Mouse (Mus musculus) intestine, postnatal 0 days (tissue): ENCODE results near the gene Sart1. TPM values are rescaled to one million over a fixed set of nuclear protein-coding genes. Genes with fewer than 3 reads are reported as not detected.
A peak's percentile ranks its signal among the peaks of the same experiment; 100 is the strongest.

Experiments used
- ATAC-seq: fragments of 200-750 bp; cut with Nextera tagmentation; 2 replicates; pipeline ENCODE4 v1.8.0; 2017; ENCODE audit warnings: mild to moderate bottlenecking, moderate TSS enrichment, moderate library complexity
- H3K27ac ChIP-seq: fragments of 300-500 bp; sonication (generic); 2 replicates; pipeline ENCODE4 v1.5.1; 2014; ENCODE audit warnings: mild to moderate bottlenecking, low read depth, low read length, moderate library complexity
- H3K27me3 ChIP-seq: fragments of 300-500 bp; sonication (generic); replicated peaks from 2 replicates; pipeline ENCODE4 v1.6.1; 2014; ENCODE audit warnings: low read length, mixed read lengths; ENCODE audit not compliant: control insufficient read depth, insufficient read depth
- H3K36me3 ChIP-seq: fragments of 300-500 bp; sonication (generic); 2 replicates; pipeline ENCODE4 v1.6.1; 2014; ENCODE audit warnings: mild to moderate bottlenecking, moderate library complexity; ENCODE audit not compliant: control insufficient read depth, insufficient read depth
- H3K4me1 ChIP-seq: fragments of 300-500 bp; sonication (generic); replicated peaks from 2 replicates; pipeline ENCODE4 v1.6.1; 2014; ENCODE audit warnings: antibody characterized with exemption, low read length, mixed read lengths; ENCODE audit not compliant: control insufficient read depth, insufficient read depth
- H3K4me2 ChIP-seq: fragments of 300-500 bp; sonication (generic); replicated peaks from 2 replicates; pipeline ENCODE4 v1.6.1; 2014; ENCODE audit warnings: low read depth, mild to moderate bottlenecking, moderate library complexity
- H3K4me3 ChIP-seq: fragments of 300-500 bp; sonication (generic); 2 replicates; pipeline ENCODE4 v1.5.1; 2014; ENCODE audit warnings: low read depth, low read length
- H3K9ac ChIP-seq: fragments of 300-500 bp; sonication (generic); 2 replicates; pipeline ENCODE4 v1.6.1; 2014; ENCODE audit warnings: mild to moderate bottlenecking, low read depth, low read length
- H3K9me3 ChIP-seq: fragments of 300-500 bp; sonication (generic); 2 replicates; pipeline ENCODE4 v1.6.1; 2016; ENCODE audit warnings: mixed run types; ENCODE audit not compliant: control insufficient read depth
- CTCF ChIP-seq: sonication (generic); IDR thresholded peaks from 2 replicates; pipeline ENCODE4 v1.5.1; 2016; ENCODE audit warnings: low read depth, mild to moderate bottlenecking, control low read depth, antibody characterized with exemption, moderate library complexity
- WGBS: fragments of 180-500 bp; shearing (Covaris S2); extraction: QIAGEN DNeasy Blood & Tissue Kit; methylation state at CpG from one replicate; pipeline ENCODE4 v1.1.7; 2014; 5-methylcytosine and 5-hydroxymethylcytosine counted together
- polyA plus RNA-seq: library from polyadenylated mRNA; unstranded; fragments of >200 nt; fragmentation: Nextera tagmentation; extraction: Ambion mirVana; gene quantifications from 2 replicates; pipeline ENCODE4 v1.2.1, GENCODE M21; 2015

Sart1 gene
- polyA plus RNA-seq, result 53.7 and 63.0 TPM in 2 replicates

- WGBS, result 1% methylated on average over 43 of the region's 43 CpGs
- ATAC-seq, result peak; percentile 91
- TF ChIP-seq CTCF, result no peak
Observed at GRCm38 (mm10) chr19:5388588-5389242, at the start of gene Sart1. Gene Sart1, minus strand, starts transcription at chr19:5388703.

GRCm38 (mm10) chr19:5433951-5434350 lies 45.4 kb upstream of the Sart1 start:
- H3K4me2 ChIP-seq, result peak overlapping the region; percentile 75; the same call in 1 of the 2 replicates
- no peak overlapping the region for H3K4me3 ChIP-seq
- no peak for ATAC-seq
- no peaks in the 10 kb centered on the region for H3K27me3 ChIP-seq
- no peak overlapping the region for H3K27ac ChIP-seq
- WGBS, result 62% methylated on average over 7 of the region's 7 CpGs
- no peaks in the 10 kb centered on the region for H3K36me3 ChIP-seq
- H3K9me3 ChIP-seq, result no peaks in the 10 kb centered on the region
- H3K9ac ChIP-seq, result no peak overlapping the region
- TF ChIP-seq CTCF, result no peak
- 0 out of 2 replicates have a peak, but pooled peaks cover 5% of the 10 kb centered on the region for H3K4me1 ChIP-seq

More at GRCm38 (mm10) chr19:5388588-5389242, at the start of gene Sart1:
- peaks cover 8% of the 10 kb centered on the region for H3K4me1 ChIP-seq
- H3K9me3 ChIP-seq, result no peaks in the 10 kb centered on the region
- H3K4me2 ChIP-seq, result peak within 1 kb of the TSS; percentile 64
- peaks cover 21% of the 10 kb centered on the region for H3K36me3 ChIP-seq
- H3K4me3 ChIP-seq, result peak within 1 kb of the TSS; percentile 93
- H3K27ac ChIP-seq, result peak within 1 kb of the TSS; percentile 88
- H3K27me3 ChIP-seq, result no peaks in the 10 kb centered on the region
- H3K9ac ChIP-seq, result peak within 1 kb of the TSS; percentile 95

DNA sequence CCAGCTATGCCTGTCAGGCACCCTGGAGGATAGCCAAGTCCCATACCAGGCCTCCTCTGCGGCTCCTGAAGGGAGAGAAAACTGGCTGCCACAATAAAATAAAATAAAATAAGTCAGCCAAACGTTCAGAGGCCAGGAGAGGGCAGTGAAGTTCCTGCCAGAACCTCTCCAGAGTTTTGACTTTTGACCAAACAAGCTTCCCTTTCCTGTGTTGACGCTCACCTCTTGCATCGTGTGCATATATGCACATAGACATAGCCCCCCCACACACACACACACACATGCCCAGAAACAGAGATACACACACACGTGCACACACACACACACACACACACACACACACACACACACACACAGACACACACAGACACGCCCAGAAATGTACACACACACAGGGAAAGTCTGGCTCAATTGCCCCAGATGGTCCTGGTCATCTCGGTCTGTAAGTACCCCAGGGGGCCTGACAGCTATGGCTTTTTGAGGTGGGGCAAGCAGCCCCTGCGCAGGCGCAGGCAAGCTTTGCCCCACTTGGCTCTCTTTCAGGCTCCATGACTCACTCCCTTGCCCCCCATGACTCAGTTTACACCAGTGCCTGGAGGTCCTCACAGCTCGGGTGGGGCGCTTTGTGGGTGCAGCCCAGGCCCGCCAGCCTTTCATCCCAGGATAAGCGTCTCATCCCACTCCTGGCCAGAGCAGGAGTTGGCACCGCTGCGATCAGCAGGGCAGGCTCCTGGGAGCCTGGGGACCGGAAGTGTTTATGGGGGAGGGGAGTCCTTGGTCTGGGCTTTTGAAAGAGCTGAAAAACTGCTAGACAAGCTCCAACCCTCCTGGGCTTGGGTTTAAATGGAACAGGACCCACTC lies 44.7 kb upstream of the Sart1 start:
- Histone ChIP-seq H3K4me2 (peak overlapping the region; percentile 75), H3K27ac (peak overlapping the region; percentile 31; the same call in 1 of the 2 replicates), H3K4me3 (peak overlapping the region; percentile 33), H3K4me1 (0 out of 2 replicates have a peak, but pooled peaks cover 5% of the 10 kb centered on the region), H3K9ac (no peak overlapping the region), H3K9me3 (no peaks in the 10 kb centered on the region), H3K36me3 (no peaks in the 10 kb centered on the region), H3K27me3 (no peaks in the 10 kb centered on the region)
- TF ChIP-seq CTCF, result peak; percentile 72
- peak; percentile 56 for ATAC-seq
- WGBS, result 4% methylated on average over 16 of the region's 16 CpGs

DNA sequence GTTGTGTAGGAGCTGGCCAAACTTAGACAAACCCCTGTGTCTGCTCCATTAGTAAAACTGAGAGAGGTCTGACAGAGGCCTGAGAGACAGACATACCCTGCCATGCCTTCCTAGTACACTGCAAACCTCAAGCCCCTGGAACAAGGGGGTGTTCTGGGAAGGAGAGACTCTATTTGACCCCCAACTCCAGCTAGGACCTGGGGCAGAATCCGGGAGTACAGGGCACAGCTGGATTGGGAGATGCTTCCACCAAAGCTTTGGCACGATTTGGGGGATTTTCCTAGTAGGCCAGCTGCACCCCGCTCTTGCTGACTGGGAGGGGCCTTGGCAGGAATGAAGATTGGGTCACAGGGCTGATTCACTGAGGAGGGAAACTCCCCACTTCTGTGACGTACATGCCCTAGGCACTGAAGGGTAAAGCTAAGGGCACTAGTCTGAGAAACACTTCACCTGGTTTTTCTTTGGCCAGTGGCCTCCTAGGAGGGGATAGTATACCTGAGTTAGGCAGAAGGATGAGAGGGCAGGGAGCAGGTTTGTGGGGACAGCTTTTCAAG lies 43.5 kb upstream of the Sart1 start:
- no peaks in the 10 kb centered on the region for H3K9me3 ChIP-seq
- no peak overlapping the region for H3K27ac ChIP-seq
- WGBS, result 83% methylated on average over 4 of the region's 4 CpGs
- ATAC-seq, result no peak
- no peak overlapping the region for H3K4me2 ChIP-seq
- no peak overlapping the region for H3K4me3 ChIP-seq
- 0 out of 2 replicates have a peak, but pooled peaks cover 5% of the 10 kb centered on the region for H3K4me1 ChIP-seq
- no peaks in the 10 kb centered on the region for H3K27me3 ChIP-seq
- no peak overlapping the region for H3K9ac ChIP-seq
- TF ChIP-seq CTCF, result no peak
- no peaks in the 10 kb centered on the region for H3K36me3 ChIP-seq

DNA sequence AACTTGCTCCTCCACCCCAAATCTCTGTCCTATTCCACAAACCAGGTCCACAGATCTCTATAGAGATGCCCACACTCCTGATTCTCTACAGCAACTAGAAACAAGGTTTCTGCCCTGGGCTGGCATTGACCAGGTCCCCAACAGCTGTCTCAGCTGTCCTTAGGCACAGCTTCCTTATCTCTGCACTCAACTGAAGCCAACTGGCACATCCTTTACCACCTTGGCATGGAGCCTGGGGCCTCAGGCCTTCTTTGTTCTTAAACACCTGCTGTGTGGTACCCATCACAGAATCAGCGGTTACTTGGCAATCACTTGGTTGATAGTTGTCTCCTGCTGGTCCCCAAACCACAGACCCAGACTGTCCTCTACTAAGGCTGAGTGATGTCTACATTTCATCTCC lies 41.9 kb upstream of the Sart1 start:
- no peak for TF ChIP-seq CTCF
- Histone ChIP-seq H3K27me3 (no peaks in the 10 kb centered on the region), H3K4me3 (no peak overlapping the region), H3K9ac (no peak overlapping the region), H3K36me3 (peaks cover 10% of the 10 kb centered on the region; the same call in 1 of the 2 replicates), H3K4me2 (no peak overlapping the region), H3K4me1 (peaks cover 11% of the 10 kb centered on the region; the same call in 1 of the 2 replicates), H3K27ac (no peak overlapping the region), H3K9me3 (no peaks in the 10 kb centered on the region)
- WGBS, result 78% methylated on average over 1 of the region's 1 CpGs
- no peak for ATAC-seq

DNA sequence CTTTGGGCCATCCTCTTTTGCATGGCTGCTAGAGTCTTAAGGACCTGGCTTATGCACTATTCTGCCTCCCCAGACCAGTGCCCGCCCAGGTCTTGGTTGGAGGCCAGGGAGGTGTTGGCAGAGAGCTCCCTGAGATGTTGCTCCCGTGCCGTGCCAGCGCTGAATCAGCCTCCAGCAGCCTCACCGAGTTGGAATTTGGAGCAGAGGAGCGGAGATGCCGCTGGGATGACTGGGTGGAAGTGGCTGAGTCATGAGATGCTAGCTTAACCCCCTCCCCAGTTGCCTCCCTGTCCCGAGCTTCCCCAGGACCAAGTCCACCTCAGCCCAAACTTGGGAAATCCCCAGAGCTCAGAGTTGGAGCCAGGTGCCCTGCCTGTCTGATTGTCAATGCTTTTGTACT lies 41.3 kb upstream of the Sart1 start:
- Histone ChIP-seq H3K36me3 (peaks cover 10% of the 10 kb centered on the region; the same call in 1 of the 2 replicates), H3K9ac (no peak overlapping the region), H3K27ac (no peak overlapping the region), H3K4me1 (peaks cover 11% of the 10 kb centered on the region; the same call in 1 of the 2 replicates), H3K4me2 (no peak overlapping the region), H3K9me3 (no peaks in the 10 kb centered on the region), H3K27me3 (no peaks in the 10 kb centered on the region), H3K4me3 (no peak overlapping the region)
- ATAC-seq, result no peak
- TF ChIP-seq CTCF, result no peak
- 70% methylated on average over 8 of the region's 8 CpGs for WGBS
